Mouse (Mus musculus): ENCODE results near the gene Apol7a.

The Apol7a gene

GRCm38 (mm10) chr15:77370588-77370987 lies 28.3 kb downstream of the Apol7a start:
- DNase-seq: no peak

- DNase-seq: no peak
These were observed 28.9 kb downstream of the Apol7a start for GRCm38 (mm10) chr15:77369981-77370380.

DNA sequence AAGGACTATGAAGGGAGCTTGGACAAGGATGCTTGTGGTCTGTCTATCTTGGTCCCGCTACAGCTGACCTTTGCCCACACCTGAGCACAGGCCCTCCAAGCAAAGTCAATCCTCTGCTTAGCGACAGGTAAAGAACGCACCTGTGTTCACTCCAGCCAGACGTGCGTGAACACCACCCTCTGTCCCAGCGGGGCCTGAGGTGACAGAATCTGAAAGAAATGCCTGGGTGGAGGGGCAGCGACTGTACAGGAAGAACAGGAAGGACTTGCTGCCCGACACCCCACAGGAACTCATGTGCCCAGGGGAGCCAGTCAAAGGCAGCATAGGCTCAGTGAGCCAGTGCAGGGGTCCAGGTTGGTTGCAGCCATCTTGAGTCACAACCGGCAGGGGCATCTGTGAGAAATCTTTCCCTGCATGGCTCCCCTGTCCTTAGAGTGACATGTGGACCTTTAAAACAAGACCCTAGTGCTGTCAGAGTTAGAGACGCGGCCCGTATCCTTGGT lies 30.0 kb downstream of the Apol7a start:
- no peak for DNase-seq

DNA sequence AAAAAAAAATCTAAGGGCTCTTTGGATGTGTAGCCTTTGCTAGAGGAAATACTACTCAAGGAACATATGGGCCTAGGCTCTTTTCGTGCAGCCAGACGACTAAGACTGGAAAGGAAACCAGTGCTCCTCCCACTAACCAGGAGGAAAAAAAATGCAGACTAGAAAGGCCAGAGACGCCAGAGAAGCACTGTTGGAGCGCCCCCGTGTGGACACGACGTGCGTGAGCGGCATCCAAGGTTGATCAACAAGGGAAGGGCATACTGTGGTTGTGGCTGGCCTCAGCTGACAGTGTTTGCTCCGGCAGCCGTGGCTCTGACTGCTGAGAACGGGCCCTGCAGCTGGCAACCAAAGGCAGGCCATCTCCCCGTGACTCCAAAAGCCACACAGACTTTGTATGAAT lies 30.8 kb downstream of the Apol7a start:
- DNase-seq: peak; percentile 83 to 86

DNA sequence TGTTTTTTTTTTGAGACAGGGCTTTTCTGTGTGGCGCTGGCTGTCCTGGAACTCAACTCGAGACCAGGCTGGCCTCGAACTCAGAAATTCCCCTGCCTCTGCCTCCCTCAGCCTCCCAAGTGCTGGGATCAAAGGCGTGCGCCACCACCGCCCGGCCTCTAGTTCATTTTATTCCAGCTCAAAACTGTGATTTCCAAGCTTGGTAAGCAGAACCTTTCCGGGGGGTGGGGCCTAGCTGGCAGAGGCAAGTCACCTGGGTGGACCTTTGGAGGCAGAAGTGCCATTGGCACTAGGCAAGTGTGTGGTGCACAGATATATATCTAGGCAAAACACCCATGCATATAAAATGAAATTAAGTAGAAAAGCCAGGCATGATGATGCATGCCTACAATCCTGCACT lies 31.4 kb downstream of the Apol7a start:
- DNase-seq: no peak

- DNase-seq: peak; percentile 33 to 55
These were observed 32.0 kb downstream of the Apol7a start for GRCm38 (mm10) chr15:77366706-77367484.

GRCm38 (mm10) chr15:77365700-77366570 lies 33.0 kb downstream of the Apol7a start:
- no peak for DNase-seq

- DNase-seq: no peak
These were observed 34.9 kb downstream of the Apol7a start for GRCm38 (mm10) chr15:77364026-77364425.

GRCm38 (mm10) chr15:77363578-77363977 lies 35.3 kb downstream of the Apol7a start:
- DNase-seq: no peak

- DNase-seq: no peak
These were observed 36.0 kb downstream of the Apol7a start for GRCm38 (mm10) chr15:77362952-77363351.

GRCm38 (mm10) chr15:77359905-77360304 lies 39.0 kb downstream of the Apol7a start:
- DNase-seq: no peak

DNA sequence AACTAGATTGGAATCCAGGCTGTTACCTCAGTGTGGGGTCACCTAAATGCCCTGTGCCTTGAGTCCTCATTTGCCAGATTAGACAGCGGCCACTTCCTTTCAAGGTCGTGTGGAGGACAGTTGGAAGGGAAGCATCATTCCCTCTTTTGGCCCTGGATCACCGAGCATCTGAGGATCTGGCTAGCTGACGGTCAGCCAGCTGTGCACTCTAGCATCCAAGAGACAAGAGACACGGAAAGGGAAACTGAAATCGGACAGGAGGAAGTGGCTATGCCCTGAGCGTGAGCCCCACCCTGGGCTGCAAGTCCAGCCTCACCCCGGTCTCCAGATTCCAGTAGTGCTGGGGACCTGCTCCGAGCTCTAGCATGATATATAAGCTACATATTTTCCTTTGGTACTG lies 39.4 kb downstream of the Apol7a start:
- no peak for DNase-seq

GRCm38 (mm10) chr15:77359084-77359483 lies 39.8 kb downstream of the Apol7a start:
- no peak for DNase-seq

GRCm38 (mm10) chr15:77358320-77359040 lies 40.4 kb downstream of the Apol7a start:
- peak; percentile 51 to 54 for DNase-seq

DNA sequence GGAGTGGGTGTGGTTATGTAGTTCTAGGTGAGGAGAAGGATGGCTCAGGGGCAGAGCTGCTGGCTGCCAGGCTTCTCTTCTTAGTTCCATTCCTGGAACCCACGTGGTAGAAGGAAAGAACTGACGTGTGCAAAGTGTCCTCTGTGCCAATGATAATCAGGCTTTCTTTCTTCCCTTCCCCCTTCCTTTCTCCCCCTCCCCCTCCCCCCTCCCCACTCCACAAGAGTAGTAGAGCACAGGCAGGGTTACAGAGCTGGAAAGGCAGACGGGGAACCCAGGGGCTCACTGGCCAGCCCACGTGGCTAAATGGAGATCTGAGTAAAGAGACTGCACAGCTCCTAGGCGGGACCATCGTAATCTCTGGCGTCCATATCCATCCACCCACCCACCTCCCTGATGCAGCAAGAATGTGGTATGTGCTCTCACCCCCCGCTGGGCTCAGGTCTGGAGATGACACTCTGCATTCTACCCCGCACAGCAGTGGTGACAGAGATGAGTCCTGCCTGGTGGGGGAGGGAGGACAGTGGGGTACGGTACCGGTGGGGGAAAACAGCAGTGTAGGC lies 42.6 kb downstream of the Apol7a start:
- DNase-seq: no peak

GRCm38 (mm10) chr15:77354848-77355551 lies 43.9 kb downstream of the Apol7a start:
- no peak for DNase-seq

- no peak for DNase-seq
These were observed 44.4 kb downstream of the Apol7a start for GRCm38 (mm10) chr15:77354496-77354847.

DNA sequence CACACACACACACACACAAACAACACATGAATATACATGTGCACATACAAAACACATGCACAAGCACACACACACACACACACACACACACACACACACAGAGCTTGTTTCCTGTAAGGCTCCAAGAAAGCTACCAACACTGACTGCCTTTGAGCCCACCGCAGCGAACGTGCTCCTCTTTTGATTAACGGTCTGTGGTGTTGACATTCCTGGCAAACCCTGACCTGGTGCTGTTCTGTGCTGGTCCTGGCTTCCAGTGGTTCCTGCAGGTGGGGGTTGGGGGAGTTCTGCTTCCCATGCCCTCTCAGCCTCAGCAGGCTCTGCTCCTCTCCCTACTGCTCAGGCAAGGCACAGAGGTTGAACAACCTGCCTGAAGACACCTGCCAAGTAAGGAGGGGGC lies 45.1 kb downstream of the Apol7a start:
- no peak for DNase-seq

GRCm38 (mm10) chr15:77352863-77353262 lies 46.0 kb downstream of the Apol7a start:
- DNase-seq: no peak

GRCm38 (mm10) chr15:77350117-77350516 lies 48.8 kb downstream of the Apol7a start:
- DNase-seq: no peak

DNA sequence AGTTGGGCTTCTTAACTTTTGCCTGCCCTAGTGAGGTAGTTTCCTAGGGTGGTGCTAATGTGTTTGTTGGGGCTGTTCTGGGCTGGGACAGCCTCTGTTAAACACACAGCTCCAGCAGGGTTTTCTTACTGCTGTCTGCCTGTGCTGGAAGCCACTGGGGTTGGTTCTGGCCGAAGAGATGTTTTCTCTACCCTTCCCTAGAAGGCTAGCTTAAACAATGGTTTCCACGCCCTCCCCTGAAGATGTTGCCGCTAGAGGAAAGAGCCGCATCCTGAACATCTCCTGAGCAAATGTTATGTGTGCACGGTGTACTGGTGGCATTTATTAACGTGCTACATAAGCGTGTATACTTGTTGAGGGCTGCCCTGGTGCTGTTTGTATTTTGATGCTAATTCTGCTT lies 50.8 kb downstream of the Apol7a start:
- no peak for DNase-seq
